Mouse (Mus musculus): Measurements from ENCODE around the gene Satb2.

Satb2 gene

GRCm38 (mm10) chr1:56978151-56978700 is at the start of gene Satb2:
Gene Satb2 (minus strand): TSS chr1:56978650.
- TF ChIP-seq GATA4 (IDR thresholded peaks at IDR 0.05; ENCODE audit: insufficient replicate concordance, low read length): no peak

GRCm38 (mm10) chr1:57018941-57019340 is 40.5 kb upstream of the Satb2 start:
- TF ChIP-seq GATA4 (IDR thresholded peaks at IDR 0.05; ENCODE audit: insufficient replicate concordance, low read length): no peak

- no peak for TF ChIP-seq GATA4 (IDR thresholded peaks at IDR 0.05; ENCODE audit: insufficient replicate concordance, low read length)
These were observed 35.4 kb upstream of the Satb2 start for GRCm38 (mm10) chr1:57013856-57014255.

DNA sequence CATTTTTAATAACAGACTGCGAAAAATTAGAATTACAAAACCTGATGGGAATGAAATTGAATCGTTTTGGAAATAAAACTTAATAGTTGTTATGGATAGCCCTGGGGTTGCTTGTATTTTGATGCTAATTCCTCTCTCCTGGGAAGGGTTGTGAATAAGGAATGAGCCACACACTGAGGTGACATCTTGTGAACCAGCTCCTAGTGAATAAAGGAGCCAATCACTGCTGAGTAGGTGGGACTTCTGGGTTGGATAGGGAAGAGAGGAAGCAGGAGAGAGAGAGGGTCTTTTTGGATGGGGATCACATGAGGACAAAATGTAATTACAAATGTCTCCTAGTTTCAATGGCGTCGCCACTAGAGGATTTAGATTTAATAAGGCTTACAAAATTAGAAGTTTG is 30.7 kb upstream of the Satb2 start:
- no peak for TF ChIP-seq GATA4 (IDR thresholded peaks at IDR 0.05; ENCODE audit: insufficient replicate concordance, low read length)

GRCm38 (mm10) chr1:56995041-56995440 is 16.6 kb upstream of the Satb2 start:
- TF ChIP-seq GATA4 (IDR thresholded peaks at IDR 0.05; ENCODE audit: insufficient replicate concordance, low read length): no peak

GRCm38 (mm10) chr1:56992310-56992709 is 13.9 kb upstream of the Satb2 start:
- TF ChIP-seq GATA4 (IDR thresholded peaks at IDR 0.05; ENCODE audit: insufficient replicate concordance, low read length): no peak

GRCm38 (mm10) chr1:56991613-56992012 is 13.2 kb upstream of the Satb2 start:
- no peak for TF ChIP-seq GATA4 (IDR thresholded peaks at IDR 0.05; ENCODE audit: insufficient replicate concordance, low read length)

- no peak for TF ChIP-seq GATA4 (IDR thresholded peaks at IDR 0.05; ENCODE audit: insufficient replicate concordance, low read length)
These were observed 6.0 kb upstream of the Satb2 start for GRCm38 (mm10) chr1:56984483-56984810.

DNA sequence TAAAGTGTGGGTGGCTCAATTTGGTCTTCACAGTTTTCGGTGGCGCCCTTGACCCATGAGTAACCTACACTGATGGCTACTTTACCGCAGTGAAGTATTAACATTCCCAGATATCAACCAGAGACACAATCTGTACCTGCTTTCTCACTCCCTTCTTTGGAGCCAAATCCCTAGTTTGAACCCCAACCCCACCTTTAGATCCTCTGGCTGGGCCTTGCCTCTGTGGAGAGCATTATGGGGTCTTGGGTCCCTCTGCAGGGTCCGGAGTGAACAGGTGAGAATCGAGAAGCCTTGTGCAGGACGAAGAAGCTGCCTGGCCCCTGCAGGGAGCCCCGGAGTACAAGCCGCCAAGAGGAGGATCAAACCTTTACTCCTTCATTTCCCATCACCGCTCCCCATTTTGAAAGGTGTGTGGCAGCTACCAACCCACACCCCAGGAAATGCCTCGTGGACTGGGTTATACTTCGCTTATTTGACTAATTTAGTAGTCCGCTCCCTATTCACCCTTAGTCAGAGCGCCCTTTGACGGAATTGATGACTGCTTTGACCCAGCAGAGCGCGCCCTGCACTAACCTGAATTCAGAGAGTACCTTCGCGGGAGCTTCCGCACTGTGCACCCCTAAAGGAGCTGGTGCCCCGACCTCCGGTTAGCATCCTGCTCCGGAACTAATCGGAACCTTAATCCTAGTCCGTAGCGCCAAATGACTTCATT is 5.5 kb upstream of the Satb2 start:
- TF ChIP-seq GATA4 (IDR thresholded peaks at IDR 0.05; ENCODE audit: insufficient replicate concordance, low read length): no peak

DNA sequence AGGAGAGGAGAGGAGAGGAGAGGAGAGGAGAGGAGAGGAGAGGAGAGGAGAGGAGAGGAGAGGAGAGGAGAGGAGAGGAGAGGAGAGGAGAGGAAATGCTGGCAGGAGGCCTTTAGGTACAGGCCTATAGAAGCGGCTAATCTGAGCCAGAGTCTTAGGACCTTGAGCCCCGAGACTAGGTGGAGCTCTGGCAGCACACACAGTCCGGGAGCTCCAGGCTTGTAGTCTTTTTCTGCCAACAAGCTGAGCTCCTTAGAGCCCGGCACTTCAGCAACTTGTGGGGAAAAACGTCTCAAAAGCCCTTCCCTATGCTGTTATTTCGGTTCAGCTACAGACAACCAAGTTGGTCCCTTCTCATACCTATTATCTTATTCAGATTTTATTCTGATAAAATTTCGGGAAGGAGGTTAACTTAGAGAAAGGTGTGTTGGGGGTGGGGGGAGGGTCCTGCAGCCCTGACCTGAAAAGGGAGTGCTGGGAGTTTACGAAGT is 4.7 kb upstream of the Satb2 start:
- no peak for TF ChIP-seq GATA4 (IDR thresholded peaks at IDR 0.05; ENCODE audit: insufficient replicate concordance, low read length)

DNA sequence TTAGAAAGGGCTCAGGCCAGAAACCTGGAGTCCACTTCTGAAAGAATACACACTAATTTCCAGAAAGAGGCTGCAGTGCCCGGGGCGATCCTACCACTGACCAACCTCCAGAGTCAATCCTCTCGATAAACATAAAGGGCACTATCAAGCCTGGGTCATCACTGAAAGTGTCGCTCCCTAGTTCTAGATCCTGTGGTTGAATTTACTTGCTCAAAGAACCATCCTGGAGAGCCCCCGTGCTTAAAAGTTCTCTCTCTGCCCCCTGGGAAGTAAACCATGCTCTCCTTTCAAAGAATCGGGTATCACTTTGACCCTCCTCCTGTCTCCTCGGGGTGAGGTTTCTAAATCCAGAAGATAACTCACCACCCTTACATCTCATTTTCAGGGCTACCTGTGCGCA is 4.2 kb upstream of the Satb2 start:
- TF ChIP-seq GATA4 (IDR thresholded peaks at IDR 0.05; ENCODE audit: insufficient replicate concordance, low read length): no peak

DNA sequence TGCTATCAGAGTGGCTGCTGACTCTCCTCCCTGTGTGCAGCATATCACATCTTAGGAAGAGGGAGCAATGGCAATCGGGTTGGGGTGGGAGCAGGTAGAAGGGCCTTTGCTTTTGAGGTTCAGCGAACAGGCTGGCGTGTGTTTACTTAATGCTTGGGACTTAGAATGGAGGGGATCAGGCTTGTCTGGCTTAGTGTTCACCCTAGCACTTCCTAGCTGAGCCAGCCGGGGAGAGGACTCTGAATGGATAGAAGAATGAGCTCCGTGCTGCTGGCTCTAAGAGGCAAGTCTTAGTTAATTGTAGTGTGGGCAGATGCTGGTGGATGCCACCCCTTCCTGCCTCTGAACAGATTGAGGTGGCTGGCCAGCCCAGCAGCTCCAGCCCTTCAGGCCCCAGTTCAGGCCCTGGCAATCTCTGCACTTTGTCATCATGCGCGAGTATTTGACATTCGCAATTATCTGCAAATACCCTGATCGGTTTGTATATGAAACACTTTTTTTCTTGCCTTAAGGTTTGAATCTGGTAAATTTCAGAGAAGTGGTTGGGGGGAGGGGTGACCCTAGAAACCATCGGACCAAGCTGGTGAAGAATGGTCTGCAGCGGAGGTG is 3.6 kb upstream of the Satb2 start:
- TF ChIP-seq GATA4 (IDR thresholded peaks at IDR 0.05; ENCODE audit: insufficient replicate concordance, low read length): no peak

GRCm38 (mm10) chr1:56981508-56981907 is 3.1 kb upstream of the Satb2 start:
- no peak for TF ChIP-seq GATA4 (IDR thresholded peaks at IDR 0.05; ENCODE audit: insufficient replicate concordance, low read length)

DNA sequence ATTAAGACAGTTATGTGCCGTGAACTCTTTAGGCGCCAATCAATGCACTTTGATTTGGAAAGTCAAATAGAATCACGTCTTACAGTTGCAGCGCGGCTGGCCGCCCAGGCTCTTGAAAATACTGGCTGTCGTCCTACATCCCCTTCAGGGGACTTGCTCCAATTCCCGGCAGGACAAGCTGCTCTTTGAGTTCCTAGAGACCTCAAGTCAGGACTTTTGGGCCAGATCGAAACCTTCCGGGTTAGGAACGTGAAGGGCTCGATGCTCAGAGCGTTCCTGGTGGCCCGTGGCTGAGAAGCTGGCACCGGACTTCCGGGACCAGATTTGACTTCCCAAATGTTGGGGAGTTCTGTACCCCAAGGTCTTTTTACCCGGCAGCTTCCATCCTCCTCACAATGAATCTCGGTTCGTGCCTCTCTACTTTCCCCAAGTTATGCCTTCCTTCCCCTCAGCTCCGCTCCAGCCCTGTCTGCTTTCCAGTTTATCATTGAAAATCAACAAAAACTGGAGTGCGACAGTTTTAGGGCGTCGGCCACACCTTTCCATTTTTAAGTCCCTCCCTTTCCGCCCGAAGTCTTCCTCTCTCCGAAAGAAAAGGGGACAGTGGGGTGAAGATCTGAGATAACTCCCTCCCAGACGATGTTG is 2.3 kb upstream of the Satb2 start:
- no peak for TF ChIP-seq GATA4 (IDR thresholded peaks at IDR 0.05; ENCODE audit: insufficient replicate concordance, low read length)

GRCm38 (mm10) chr1:56979531-56980395 is 1.3 kb upstream of the Satb2 start:
- TF ChIP-seq GATA4 (IDR thresholded peaks at IDR 0.05; ENCODE audit: insufficient replicate concordance, low read length): no peak
